Mouse (Mus musculus) lung, postnatal 36 days (tissue): ENCODE data around the gene Zfp148.

Experiments
- DNase-seq: peaks from one replicate; pipeline ENCODE4 v3.0.0; 2022; ENCODE audit warnings: mixed read lengths

Zfp148 gene

DNA sequence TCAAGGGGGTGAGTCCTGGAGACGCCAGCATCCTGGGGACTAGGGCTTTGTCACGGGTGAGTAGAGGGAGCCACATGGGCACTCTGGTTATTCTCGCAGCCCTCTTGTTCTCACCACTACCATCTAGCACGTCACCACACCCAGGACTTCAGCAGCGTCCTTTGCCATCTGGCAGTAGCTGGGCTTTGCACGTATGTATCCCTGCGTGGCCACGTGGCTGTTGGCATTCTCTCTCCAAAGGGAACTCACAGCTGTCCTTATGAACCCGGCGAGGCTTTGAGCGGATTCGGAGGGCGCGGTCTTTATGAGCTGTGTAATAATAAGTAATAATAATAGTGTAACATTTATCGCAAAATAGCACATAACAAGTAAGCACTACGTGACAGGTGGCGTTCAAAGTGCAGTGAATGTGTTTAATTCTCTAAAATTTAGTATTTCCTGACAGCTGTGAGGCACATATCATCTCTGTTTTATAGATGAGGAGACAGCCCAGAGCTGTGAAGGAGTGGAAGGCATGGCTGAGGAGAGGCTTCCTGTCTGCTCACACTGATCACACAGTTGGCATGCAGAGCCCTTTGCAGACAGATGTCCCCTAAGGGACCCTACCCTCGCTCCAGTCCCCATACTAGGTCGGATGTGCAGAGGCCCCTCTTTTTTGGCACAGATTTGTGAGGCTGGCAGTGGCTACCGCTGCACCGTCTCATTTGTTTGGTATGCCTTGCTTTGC is 157.0 kb downstream of the Zfp148 start:
- DNase-seq: no peak

DNA sequence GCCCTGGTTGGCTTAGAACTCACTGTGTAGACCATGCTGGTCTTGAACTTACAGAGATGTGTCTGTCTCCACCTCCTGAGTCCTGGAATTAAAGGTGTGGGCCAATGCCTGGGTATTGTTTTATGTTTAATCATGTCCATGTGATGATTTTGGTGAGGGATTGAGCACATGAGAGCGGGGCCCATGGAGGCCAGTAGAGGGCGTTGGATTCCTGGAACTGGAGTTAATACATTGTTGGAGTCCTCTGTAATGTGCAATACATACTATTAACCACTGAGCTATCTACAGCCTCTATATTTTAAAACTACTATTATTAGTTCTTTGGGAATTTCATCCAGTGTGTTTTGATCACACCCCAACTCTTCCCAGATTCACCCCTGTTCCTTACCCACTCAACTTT is 163.7 kb downstream of the Zfp148 start:
- DNase-seq: no peak

DNA sequence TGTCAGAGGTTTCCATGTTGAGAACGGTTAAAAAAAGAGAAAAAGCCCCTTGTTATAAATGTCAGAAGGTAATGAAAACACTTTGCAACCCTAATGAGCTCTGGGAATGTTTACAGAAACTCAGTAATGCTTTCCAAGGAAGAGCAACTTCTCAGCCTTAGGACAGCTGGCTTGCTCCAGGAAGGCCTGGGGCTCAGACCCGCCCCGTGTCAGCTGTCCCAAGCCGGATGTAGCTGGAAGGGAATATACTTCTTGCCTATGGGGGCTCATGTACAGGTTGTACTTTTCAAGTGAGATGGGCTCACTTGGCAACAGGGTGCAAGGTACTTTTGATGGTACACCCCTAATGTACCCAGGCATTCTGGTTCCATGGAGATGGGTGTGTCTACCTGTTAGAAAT is 164.9 kb downstream of the Zfp148 start:
- no peak for DNase-seq

DNA sequence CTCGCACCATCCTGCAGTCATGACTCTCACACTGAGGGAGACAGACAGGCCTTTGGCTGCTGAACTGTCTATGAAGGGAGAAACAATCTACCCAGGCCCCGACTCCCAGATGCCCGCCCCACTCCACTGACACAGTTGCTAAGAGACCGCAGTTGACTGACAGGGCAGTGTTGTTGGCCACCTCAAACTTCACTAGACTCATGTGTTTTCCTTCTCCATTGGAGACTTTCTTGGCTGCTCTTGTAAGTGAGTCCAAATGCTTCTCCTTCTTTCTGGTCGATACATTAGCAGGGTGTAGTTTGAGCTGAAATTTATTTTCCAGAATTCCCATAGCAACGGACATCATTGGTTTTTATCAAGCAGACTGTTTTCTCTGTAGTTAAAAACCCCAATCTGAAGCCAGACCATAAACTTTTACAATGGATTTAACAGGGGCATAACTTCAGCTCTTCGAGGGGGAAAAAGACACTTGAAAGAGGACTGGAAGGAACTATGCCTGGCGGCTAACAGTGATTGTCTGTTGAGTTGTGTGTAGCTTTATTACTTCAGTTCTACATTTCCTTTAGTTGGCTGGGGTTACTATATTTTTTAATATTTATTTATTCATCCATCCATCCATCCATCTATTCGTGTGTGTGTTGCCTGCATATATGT is 173.2 kb downstream of the Zfp148 start:
- no peak for DNase-seq
